Mouse (Mus musculus) bone marrow macrophage, adult 2 months (primary cell): Measurements from ENCODE around the gene Tshz2.

ENCODE experiments used
- CTCF ChIP-seq: IDR thresholded peaks from 2 replicates; pipeline ENCODE4 v1.5.1; 2012; ENCODE audit warnings: low read depth, mild to moderate bottlenecking, low read length, moderate library complexity
- POLR2A ChIP-seq: IDR thresholded peaks from 2 replicates; pipeline ENCODE4 v1.6.1; 2012; ENCODE audit warnings: mild to moderate bottlenecking, low read depth, low read length, borderline replicate concordance

DNA sequence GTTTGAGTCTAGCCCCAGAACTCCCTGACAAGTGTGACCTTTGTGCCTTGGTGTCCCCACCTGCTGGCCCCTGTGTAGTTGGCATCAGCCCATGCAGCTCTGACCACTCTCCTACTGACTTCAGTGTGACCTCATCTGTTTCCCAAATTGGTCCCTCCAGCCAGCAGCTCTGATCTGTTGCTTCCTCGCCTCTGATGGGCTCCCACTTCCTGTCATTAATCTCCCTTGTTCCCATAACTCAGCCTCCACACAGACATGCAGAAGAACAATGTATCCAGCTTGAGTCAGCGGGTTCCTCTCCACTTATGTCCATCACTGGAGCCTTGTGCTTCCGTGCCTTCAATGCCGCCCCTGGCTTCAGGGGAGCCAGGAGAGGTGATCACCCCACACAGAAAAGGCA lies 144.4 kb downstream of the Tshz2 start:
- TF ChIP-seq CTCF, result no peak
- TF ChIP-seq POLR2A, result no peak
